Mouse (Mus musculus) brain, embryonic 14.5 days (tissue): ENCODE data around the gene Asb5.

Experiments
- CTCF ChIP-seq: fragments of 200-500 bp; IDR thresholded peaks from 2 replicates; pipeline ENCODE4 v1.5.1; 2012; ENCODE audit warnings: inconsistent platforms, mild to moderate bottlenecking, moderate library complexity, borderline replicate concordance; ENCODE audit not compliant: insufficient read depth, insufficient read length; ENCODE audit errors: extremely low read depth
- POLR2A ChIP-seq: fragments of 200-500 bp; IDR thresholded peaks from 2 replicates; pipeline ENCODE4 v1.6.1; 2012; ENCODE audit warnings: mild to moderate bottlenecking, inconsistent platforms, borderline replicate concordance; ENCODE audit not compliant: poor library complexity, insufficient read depth, insufficient read length, severe bottlenecking; ENCODE audit errors: extremely low read depth

- TF ChIP-seq CTCF (no peak), POLR2A (no peak)
Measured at GRCm38 (mm10) chr8:54488437-54488836, 40.9 kb upstream of the Asb5 start.
